Mouse (Mus musculus): ENCODE data around the gene Apoc4. TPM values are rescaled to one million over a fixed set of nuclear protein-coding genes. Genes with fewer than 3 reads are reported as not detected.
A peak's percentile ranks its signal among the peaks of the same experiment; 100 is the strongest.

Gene Apoc4
- polyA plus RNA-seq, 1 experiment from 2014 or later, result 0.08 TPM

- peak overlapping the region; percentile 63 for H3K27ac ChIP-seq (replicated peaks)
- H3K4me1 ChIP-seq (replicated peaks), result peaks cover 17% of the 10 kb centered on the region
- no peaks in the 10 kb centered on the region for H3K36me3 ChIP-seq
- no peaks in the 10 kb centered on the region for H3K9me3 ChIP-seq
- no peak overlapping the region; the same call in 1 of the 2 replicates for H3K4me3 ChIP-seq
- 12% methylated on average over 10 of the region's 10 CpGs for WGBS
- peak; percentile 62 for ATAC-seq (ENCODE audit: low read depth)
- no peaks in the 10 kb centered on the region for H3K27me3 ChIP-seq
- H3K4me2 ChIP-seq, result peak overlapping the region; percentile 31
- H3K9ac ChIP-seq, result 0 out of 2 replicates have a peak overlapping the region, but pooled peaks have one; percentile 31
These were observed 12.1 kb downstream of the Apoc4 start for GRCm38 (mm10) chr7:19668947-19669721.

GRCm38 (mm10) chr7:19667434-19667833, 13.8 kb downstream of the Apoc4 start:
- no peaks in the 10 kb centered on the region for H3K27me3 ChIP-seq
- no peak overlapping the region for H3K4me3 ChIP-seq
- ATAC-seq (ENCODE audit: low read depth), result no peak
- H3K4me2 ChIP-seq, result no peak overlapping the region
- WGBS, result 85% methylated on average over 2 of the region's 2 CpGs
- H3K36me3 ChIP-seq, result 0 out of 2 replicates have a peak, but pooled peaks cover 5% of the 10 kb centered on the region
- no peaks in the 10 kb centered on the region for H3K9me3 ChIP-seq
- H3K27ac ChIP-seq (replicated peaks), result no peak overlapping the region
- H3K9ac ChIP-seq, result no peak overlapping the region
- peaks cover 34% of the 10 kb centered on the region for H3K4me1 ChIP-seq (replicated peaks)

GRCm38 (mm10) chr7:19666750-19667149, 14.5 kb downstream of the Apoc4 start:
- ATAC-seq (ENCODE audit: low read depth), result no peak

GRCm38 (mm10) chr7:19664955-19665841, 16.1 kb downstream of the Apoc4 start, which contains the start of gene Clptm1:
Gene Clptm1 (minus strand): TSS chr7:19665033.
- no peaks in the 10 kb centered on the region for H3K9me3 ChIP-seq
- peak within 1 kb of the TSS; percentile 94 for H3K9ac ChIP-seq
- peak within 1 kb of the TSS; percentile 95 for H3K27ac ChIP-seq (replicated peaks)
- WGBS, result under 1% methylated on average over 63 of the region's 63 CpGs
- no peaks in the 10 kb centered on the region for H3K27me3 ChIP-seq
- H3K4me1 ChIP-seq (replicated peaks), result peaks cover 48% of the 10 kb centered on the region
- peak within 1 kb of the TSS; percentile 92 for H3K4me2 ChIP-seq
- 0 out of 2 replicates have a peak, but pooled peaks cover 13% of the 10 kb centered on the region for H3K36me3 ChIP-seq
- peak; percentile 87 for ATAC-seq (ENCODE audit: low read depth)
- peak within 1 kb of the TSS; percentile 95 for H3K4me3 ChIP-seq

More at GRCm38 (mm10) chr7:19666750-19667149, 14.5 kb downstream of the Apoc4 start:
- no peaks in the 10 kb centered on the region for H3K27me3 ChIP-seq
- 0 out of 2 replicates have a peak, but pooled peaks cover 12% of the 10 kb centered on the region for H3K36me3 ChIP-seq
- H3K9me3 ChIP-seq, result no peaks in the 10 kb centered on the region
- H3K4me3 ChIP-seq, result no peak overlapping the region
- H3K9ac ChIP-seq, result no peak overlapping the region
- 64% methylated on average over 3 of the region's 3 CpGs for WGBS
- H3K27ac ChIP-seq (replicated peaks), result no peak overlapping the region
- no peak overlapping the region for H3K4me2 ChIP-seq
- peaks cover 41% of the 10 kb centered on the region for H3K4me1 ChIP-seq (replicated peaks)

GRCm38 (mm10) chr7:19664455-19664954, 16.8 kb downstream of the Apoc4 start:
- Histone ChIP-seq H3K9ac (peak overlapping the region; percentile 94), H3K27ac (replicated peaks) (peak overlapping the region; percentile 95), H3K4me1 (replicated peaks) (peaks cover 48% of the 10 kb centered on the region), H3K4me2 (peak overlapping the region; percentile 92), H3K27me3 (no peaks in the 10 kb centered on the region), H3K9me3 (no peaks in the 10 kb centered on the region), H3K4me3 (peak overlapping the region; percentile 95), H3K36me3 (0 out of 2 replicates have a peak, but pooled peaks cover 18% of the 10 kb centered on the region)
- peak; percentile 60 for ATAC-seq (ENCODE audit: low read depth)
- under 1% methylated on average over 36 of the region's 37 CpGs for WGBS

- peak overlapping the region; percentile 94 for H3K9ac ChIP-seq
- 0 out of 2 replicates have a peak, but pooled peaks have one; percentile 15 for ATAC-seq (ENCODE audit: low read depth)
- H3K36me3 ChIP-seq, result peaks cover 23% of the 10 kb centered on the region; the same call in 1 of the 2 replicates
- 13% methylated on average over 8 of the region's 8 CpGs for WGBS
- H3K27ac ChIP-seq (replicated peaks), result no peak overlapping the region
- H3K4me2 ChIP-seq, result peak overlapping the region; percentile 92
- H3K4me3 ChIP-seq, result peak overlapping the region; percentile 95
- H3K9me3 ChIP-seq, result no peaks in the 10 kb centered on the region
- H3K27me3 ChIP-seq, result no peaks in the 10 kb centered on the region
- H3K4me1 ChIP-seq (replicated peaks), result peaks cover 43% of the 10 kb centered on the region
These were observed 17.3 kb downstream of the Apoc4 start for GRCm38 (mm10) chr7:19663940-19664339.

GRCm38 (mm10) chr7:19652614-19653013, 28.7 kb downstream of the Apoc4 start:
- no peak for ATAC-seq (ENCODE audit: low read depth)
- peaks cover 75% of the 10 kb centered on the region for H3K36me3 ChIP-seq

GRCm38 (mm10) chr7:19651063-19651786, 30.1 kb downstream of the Apoc4 start:
- H3K4me2 ChIP-seq, result no peak overlapping the region
- no peaks in the 10 kb centered on the region for H3K9me3 ChIP-seq
- no peak overlapping the region for H3K9ac ChIP-seq
- H3K36me3 ChIP-seq, result peaks cover 87% of the 10 kb centered on the region
- H3K4me1 ChIP-seq (replicated peaks), result no peaks in the 10 kb centered on the region
- no peak overlapping the region for H3K27ac ChIP-seq (replicated peaks)
- no peak for ATAC-seq (ENCODE audit: low read depth)
- 89% methylated on average over 6 of the region's 6 CpGs for WGBS
- H3K27me3 ChIP-seq, result no peaks in the 10 kb centered on the region
- H3K4me3 ChIP-seq, result no peak overlapping the region

More at GRCm38 (mm10) chr7:19652614-19653013, 28.7 kb downstream of the Apoc4 start:
- Histone ChIP-seq H3K9me3 (no peaks in the 10 kb centered on the region), H3K27me3 (no peaks in the 10 kb centered on the region), H3K4me1 (replicated peaks) (no peaks in the 10 kb centered on the region), H3K4me3 (no peak overlapping the region), H3K9ac (no peak overlapping the region), H3K27ac (replicated peaks) (no peak overlapping the region), H3K4me2 (no peak overlapping the region)
- WGBS, result 94% methylated on average over 2 of the region's 2 CpGs

GRCm38 (mm10) chr7:19641223-19641622, 40.1 kb downstream of the Apoc4 start:
- Histone ChIP-seq H3K36me3 (peaks cover 99% of the 10 kb centered on the region), H3K4me3 (no peak overlapping the region), H3K27me3 (no peaks in the 10 kb centered on the region), H3K9ac (no peak overlapping the region), H3K27ac (replicated peaks) (no peak overlapping the region), H3K4me2 (no peak overlapping the region), H3K9me3 (no peaks in the 10 kb centered on the region), H3K4me1 (replicated peaks) (no peaks in the 10 kb centered on the region)
- no peak for ATAC-seq (ENCODE audit: low read depth)
- WGBS, result 90% methylated on average over 4 of the region's 4 CpGs

GRCm38 (mm10) chr7:19635074-19635827, 46.0 kb downstream of the Apoc4 start:
- Histone ChIP-seq H3K4me2 (no peak overlapping the region), H3K27ac (replicated peaks) (no peak overlapping the region), H3K27me3 (no peaks in the 10 kb centered on the region), H3K36me3 (peaks cover 86% of the 10 kb centered on the region), H3K4me3 (no peak overlapping the region), H3K4me1 (replicated peaks) (no peaks in the 10 kb centered on the region), H3K9me3 (no peaks in the 10 kb centered on the region), H3K9ac (no peak overlapping the region)
- WGBS, result 93% methylated on average over 11 of the region's 11 CpGs
- no peak for ATAC-seq (ENCODE audit: low read depth)

GRCm38 (mm10) chr7:19634591-19634990, 46.7 kb downstream of the Apoc4 start:
- peaks cover 3% of the 10 kb centered on the region for H3K4me1 ChIP-seq (replicated peaks)
- no peaks in the 10 kb centered on the region for H3K9me3 ChIP-seq
- WGBS, result 92% methylated on average over 2 of the region's 2 CpGs
- H3K4me2 ChIP-seq, result no peak overlapping the region
- no peak for ATAC-seq (ENCODE audit: low read depth)
- H3K4me3 ChIP-seq, result no peak overlapping the region
- H3K27me3 ChIP-seq, result no peaks in the 10 kb centered on the region
- no peak overlapping the region for H3K9ac ChIP-seq
- H3K36me3 ChIP-seq, result peaks cover 79% of the 10 kb centered on the region
- no peak overlapping the region for H3K27ac ChIP-seq (replicated peaks)
